ENCODE assay signal across 10 mouse cellular contexts in the genomic region with DNA sequence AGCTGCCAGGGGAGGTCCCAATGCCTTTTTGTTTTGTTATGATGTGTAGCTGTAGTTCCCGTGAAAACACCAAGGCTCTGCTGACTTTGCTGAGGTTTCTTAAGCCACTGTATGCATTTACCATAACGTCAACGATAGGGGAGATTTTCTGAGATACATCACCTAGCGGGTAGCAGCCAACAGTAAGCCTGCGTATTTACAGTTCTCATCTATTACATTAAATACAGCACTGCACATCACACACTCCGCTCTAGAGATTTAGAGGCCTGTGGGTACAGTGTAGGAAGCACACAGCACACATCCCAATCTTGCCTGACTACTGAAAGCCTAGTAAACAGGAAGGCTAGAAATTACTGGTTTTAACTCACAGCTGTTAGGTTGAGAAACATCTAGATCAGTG. TPM values are rescaled to one million over a fixed set of nuclear protein-coding genes. Genes with fewer than 3 reads are reported as not detected.
DNase-seq lines count a peak whose midpoint lies in the region; ATAC-seq and TF ChIP-seq lines count a peak whose summit lies in the region.
"Had no signal": no experiment of that assay in that cellular context is flagged by ENCODE, and none has a peak within 500 bp of the region (broad histone marks: within the 10 kb centered on the region; RNA-seq: fewer than 3 reads in every experiment).

No protein-coding gene starts in this region.

- no peak for DNase-seq in intestine, embryonic 14.5 days (ENCODE audit: low spot score)
- peak; percentile 71 for DNase-seq in cerebellum, adult 9-10 months
- no peak for DNase-seq in midbrain, embryonic 11.5 days (ENCODE audit: low spot score, missing footprints)
- no peak for DNase-seq in testis, postnatal 14 days (ENCODE audit: low spot score)
- no peak for DNase-seq in thymus, postnatal 36 days
- DNase-seq in kidney, adult 11 months, result no peak
- DNase-seq: thymus, postnatal 25 days had no signal

- H3K4me2 ChIP-seq in intestine, embryonic 14.5 days (ENCODE audit: low read length), result peak overlapping the region; percentile 26; the same call in 1 of the 2 replicates
- H3K4me2 ChIP-seq in intestine, postnatal 0 days (replicated peaks; ENCODE audit: low read depth), result no peak overlapping the region
- peak overlapping the region; percentile 71 for H3K4me2 ChIP-seq in forebrain, embryonic 13.5 days
- H3K4me2 ChIP-seq in midbrain, embryonic 11.5 days, result peak overlapping the region; percentile 58

- peaks cover 45% of the 10 kb centered on the region for H3K27me3 ChIP-seq in intestine, embryonic 14.5 days (replicated peaks; ENCODE audit: control insufficient read depth, insufficient read depth, low read length)
- H3K27me3 ChIP-seq in intestine, postnatal 0 days (replicated peaks; ENCODE audit: control insufficient read depth, insufficient read depth, low read length), result peaks cover 8% of the 10 kb centered on the region
- H3K27me3 ChIP-seq in forebrain, embryonic 13.5 days, result peaks cover 48% of the 10 kb centered on the region
- H3K27me3 ChIP-seq in midbrain, embryonic 11.5 days (ENCODE audit: control insufficient read depth, insufficient read depth, low read length), result peaks cover 28% of the 10 kb centered on the region

- WGBS in intestine, embryonic 14.5 days, result 7% methylated on average over 6 of the region's 6 CpGs
- WGBS in intestine, postnatal 0 days, result 15% methylated on average over 6 of the region's 6 CpGs
- 3% methylated on average over 6 of the region's 6 CpGs for WGBS in forebrain, embryonic 13.5 days
- WGBS in midbrain, embryonic 11.5 days, result 4% methylated on average over 6 of the region's 6 CpGs

- no peaks in the 10 kb centered on the region for H3K36me3 ChIP-seq in intestine, embryonic 14.5 days (ENCODE audit: control insufficient read depth, insufficient read depth, low read length)
- no peaks in the 10 kb centered on the region for H3K36me3 ChIP-seq in intestine, postnatal 0 days (ENCODE audit: control insufficient read depth, insufficient read depth)
- H3K36me3 ChIP-seq in forebrain, embryonic 13.5 days (ENCODE audit: poor library complexity, severe bottlenecking), result no peaks in the 10 kb centered on the region
- H3K36me3 ChIP-seq in midbrain, embryonic 11.5 days (ENCODE audit: control insufficient read depth, insufficient read depth, low read length), result no peaks in the 10 kb centered on the region

- no peak overlapping the region for H3K9ac ChIP-seq in intestine, embryonic 14.5 days (ENCODE audit: low read length)
- H3K9ac ChIP-seq in intestine, postnatal 0 days (ENCODE audit: low read depth, low read length), result no peak overlapping the region
- peak overlapping the region; percentile 74 for H3K9ac ChIP-seq in forebrain, embryonic 13.5 days
- H3K9ac ChIP-seq in midbrain, embryonic 11.5 days (ENCODE audit: low read length), result peak overlapping the region; percentile 9; the same call in 1 of the 2 replicates

- H3K4me3 ChIP-seq in intestine, embryonic 14.5 days (ENCODE audit: low read depth, low read length), result peak overlapping the region; percentile 13; the same call in 1 of the 2 replicates
- H3K4me3 ChIP-seq in intestine, postnatal 0 days (ENCODE audit: low read depth, low read length), result no peak overlapping the region
- H3K4me3 ChIP-seq in forebrain, embryonic 13.5 days, result peak overlapping the region; percentile 48
- H3K4me3 ChIP-seq in midbrain, embryonic 11.5 days (ENCODE audit: low read depth, low read length), result peak overlapping the region; percentile 27
- H3K4me3 ChIP-seq: myocyte had no signal

- no peaks in the 10 kb centered on the region for H3K9me3 ChIP-seq in intestine, embryonic 14.5 days (ENCODE audit: control insufficient read depth, low read length)
- no peaks in the 10 kb centered on the region for H3K9me3 ChIP-seq in intestine, postnatal 0 days (ENCODE audit: control insufficient read depth)
- H3K9me3 ChIP-seq in forebrain, embryonic 13.5 days (replicated peaks), result no peaks in the 10 kb centered on the region
- H3K9me3 ChIP-seq in midbrain, embryonic 11.5 days (ENCODE audit: control insufficient read depth, low read length), result no peaks in the 10 kb centered on the region

- no peak for ATAC-seq in intestine, embryonic 14.5 days (replicated peaks; ENCODE audit: low FRiP score, low TSS enrichment, low read depth)
- no peak for ATAC-seq in intestine, postnatal 0 days
- ATAC-seq in forebrain, embryonic 13.5 days, result peak; percentile 48
- ATAC-seq in midbrain, embryonic 11.5 days (ENCODE audit: low FRiP score), result no peak

- no peak overlapping the region for H3K27ac ChIP-seq in intestine, embryonic 14.5 days (ENCODE audit: low read depth)
- no peak overlapping the region for H3K27ac ChIP-seq in intestine, postnatal 0 days (ENCODE audit: low read depth, low read length)
- H3K27ac ChIP-seq in forebrain, embryonic 13.5 days, result peak overlapping the region; percentile 95
- peak overlapping the region; percentile 5 for H3K27ac ChIP-seq in midbrain, embryonic 11.5 days (ENCODE audit: low read depth, low read length)

- no peaks in the 10 kb centered on the region for H3K4me1 ChIP-seq in intestine, embryonic 14.5 days (replicated peaks; ENCODE audit: control insufficient read depth, insufficient read depth, low read length)
- no peaks in the 10 kb centered on the region for H3K4me1 ChIP-seq in intestine, postnatal 0 days (replicated peaks; ENCODE audit: control insufficient read depth, insufficient read depth, low read length)
- peaks cover 64% of the 10 kb centered on the region for H3K4me1 ChIP-seq in forebrain, embryonic 13.5 days
- H3K4me1 ChIP-seq in midbrain, embryonic 11.5 days (ENCODE audit: control insufficient read depth, insufficient read depth, low read length), result peaks cover 27% of the 10 kb centered on the region

- no peak for TF ChIP-seq CTCF in intestine, postnatal 0 days (IDR thresholded peaks at IDR 0.05; ENCODE audit: low read depth)

RNA-seq across cellular contexts. Expression of gene Myt1l, which starts 6.1 kb away (rescaled TPM):
- polyA plus RNA-seq in intestine, embryonic 14.5 days (2014; fragmentation: Nextera tagmentation; extraction: Ambion mirVana), result 3.7 and 3.8 TPM in 2 replicates
- 1.2 and 1.8 TPM in 2 replicates for polyA plus RNA-seq in intestine, postnatal 0 days (2015; fragmentation: Nextera tagmentation; extraction: Ambion mirVana)
- polyA plus RNA-seq in forebrain, embryonic 13.5 days (2015; fragmentation: Nextera tagmentation; extraction: Ambion mirVana), result 116 and 131 TPM in 2 replicates
- 13.3 and 13.5 TPM in 2 replicates for polyA plus RNA-seq in midbrain, embryonic 11.5 days (2014; fragmentation: Nextera tagmentation; extraction: Ambion mirVana)

Comparison
In these comparisons a context has a peak if more than half of its experiments do, and no peak if none do; other contexts are left out.
1. H3K27ac ChIP-seq: peak in forebrain, embryonic 13.5 days (single experiment) and midbrain, embryonic 11.5 days (single experiment); none in intestine, embryonic 14.5 days (single experiment) and intestine, postnatal 0 days (single experiment).
2. H3K9ac ChIP-seq: peak in forebrain, embryonic 13.5 days (single experiment) and midbrain, embryonic 11.5 days (single experiment); none in intestine, embryonic 14.5 days (single experiment) and intestine, postnatal 0 days (single experiment).